Mouse (Mus musculus) liver (tissue): ENCODE measurements around the gene Tor1b.
"Not testable (repeated sequence)": the region's sequence is repeated elsewhere in the genome, so short reads cannot be mapped to it uniquely, and the experiment has no call there.

Experiments used
- DNase-seq: peaks from one replicate; pipeline ENCODE4 v3.0.0-alpha.2; 2020; ENCODE audit warnings: mixed read lengths

The Tor1b gene

GRCm38 (mm10) chr2:30952824-30953490 lies at the start of gene Tor1b:
Gene Tor1b, plus strand, starts transcription at chr2:30952959.
- DNase-seq, result peak; percentile 88

- no peak for DNase-seq
These were observed 48.5 kb upstream of the Tor1b start for GRCm38 (mm10) chr2:30904231-30904630.

- no peak for DNase-seq
These were observed 47.8 kb upstream of the Tor1b start for GRCm38 (mm10) chr2:30904991-30905390.

- no peak for DNase-seq
These were observed 46.9 kb upstream of the Tor1b start for GRCm38 (mm10) chr2:30905906-30906305.

GRCm38 (mm10) chr2:30906641-30907040 lies 46.1 kb upstream of the Tor1b start:
- DNase-seq, result no peak

- no peak for DNase-seq
These were observed 40.4 kb upstream of the Tor1b start for GRCm38 (mm10) chr2:30912291-30912773.

- no peak for DNase-seq
These were observed 39.7 kb upstream of the Tor1b start for GRCm38 (mm10) chr2:30913022-30913421.

- no peak for DNase-seq
These were observed 37.9 kb upstream of the Tor1b start for GRCm38 (mm10) chr2:30914836-30915235.

- DNase-seq, result no peak
These were observed 37.4 kb upstream of the Tor1b start for GRCm38 (mm10) chr2:30915376-30915775.

- not testable (repeated sequence) for DNase-seq
These were observed 36.8 kb upstream of the Tor1b start for GRCm38 (mm10) chr2:30915933-30916332.

- DNase-seq, result no peak
These were observed 35.1 kb upstream of the Tor1b start for GRCm38 (mm10) chr2:30917649-30918048.

GRCm38 (mm10) chr2:30918126-30918525 lies 34.6 kb upstream of the Tor1b start:
- no peak for DNase-seq

GRCm38 (mm10) chr2:30918780-30919329 lies 33.9 kb upstream of the Tor1b start:
- DNase-seq, result no peak

- DNase-seq, result no peak
These were observed 32.5 kb upstream of the Tor1b start for GRCm38 (mm10) chr2:30920216-30920615.

GRCm38 (mm10) chr2:30923099-30923498 lies 29.7 kb upstream of the Tor1b start:
- no peak for DNase-seq

GRCm38 (mm10) chr2:30925181-30925580 lies 27.6 kb upstream of the Tor1b start:
- DNase-seq, result no peak

GRCm38 (mm10) chr2:30926381-30926780 lies 26.4 kb upstream of the Tor1b start:
- no peak for DNase-seq

GRCm38 (mm10) chr2:30927151-30927781 lies 25.5 kb upstream of the Tor1b start:
- no peak for DNase-seq

- DNase-seq, result peak; percentile 88
These were observed 24.7 kb upstream of the Tor1b start for GRCm38 (mm10) chr2:30927844-30928628.

- peak; percentile 88 for DNase-seq
These were observed 23.8 kb upstream of the Tor1b start for GRCm38 (mm10) chr2:30928893-30929482.

GRCm38 (mm10) chr2:30929483-30930045 lies 23.2 kb upstream of the Tor1b start, which contains the start of gene Ptges:
Gene Ptges, minus strand, starts transcription at chr2:30929863.
- peak; percentile 80 for DNase-seq

GRCm38 (mm10) chr2:30930846-30931245 lies 21.9 kb upstream of the Tor1b start:
- DNase-seq, result not testable (repeated sequence)
